Mouse (Mus musculus) frontal cortex, postnatal 25 days (tissue): ENCODE data around the gene Mrpl20.
"Not testable (repeated sequence)": the region's sequence is repeated elsewhere in the genome, so short reads cannot be mapped to it uniquely, and the experiment has no call there.

Source experiments
- DNase-seq, 2 experiments: peaks; one replicate each; pipeline ENCODE4 v3.0.0; 2022; ENCODE audit warnings: low spot score in 2 of 2

Gene Mrpl20

DNA sequence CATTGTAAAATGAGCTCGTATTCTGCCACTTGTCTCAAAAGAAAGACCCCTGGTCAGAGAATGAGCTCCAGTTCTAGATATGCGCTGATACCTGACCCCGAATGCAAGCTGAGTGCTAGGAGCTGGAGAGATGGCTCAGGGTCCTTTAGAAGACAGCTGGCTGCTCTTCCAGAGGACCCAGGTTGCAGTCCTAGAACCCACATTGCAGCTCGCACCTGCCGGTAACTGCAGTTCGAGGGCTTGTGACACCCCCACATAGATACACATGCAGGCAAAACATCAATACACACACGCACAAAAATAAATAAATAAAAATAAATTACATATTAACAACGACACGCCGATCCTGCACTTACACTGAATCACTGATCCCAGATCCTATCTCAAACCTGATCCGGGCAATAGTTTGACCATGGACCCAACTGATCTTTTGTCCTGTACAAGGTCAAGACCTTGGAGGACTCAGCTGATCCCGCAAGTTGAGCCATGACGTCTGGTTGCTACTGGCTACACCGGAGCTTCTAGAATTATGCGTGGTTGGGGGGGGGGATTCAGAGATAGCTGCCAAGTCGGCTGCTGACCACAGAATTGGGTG lies 19.1 kb upstream of the Mrpl20 start:
- no peak for DNase-seq

DNA sequence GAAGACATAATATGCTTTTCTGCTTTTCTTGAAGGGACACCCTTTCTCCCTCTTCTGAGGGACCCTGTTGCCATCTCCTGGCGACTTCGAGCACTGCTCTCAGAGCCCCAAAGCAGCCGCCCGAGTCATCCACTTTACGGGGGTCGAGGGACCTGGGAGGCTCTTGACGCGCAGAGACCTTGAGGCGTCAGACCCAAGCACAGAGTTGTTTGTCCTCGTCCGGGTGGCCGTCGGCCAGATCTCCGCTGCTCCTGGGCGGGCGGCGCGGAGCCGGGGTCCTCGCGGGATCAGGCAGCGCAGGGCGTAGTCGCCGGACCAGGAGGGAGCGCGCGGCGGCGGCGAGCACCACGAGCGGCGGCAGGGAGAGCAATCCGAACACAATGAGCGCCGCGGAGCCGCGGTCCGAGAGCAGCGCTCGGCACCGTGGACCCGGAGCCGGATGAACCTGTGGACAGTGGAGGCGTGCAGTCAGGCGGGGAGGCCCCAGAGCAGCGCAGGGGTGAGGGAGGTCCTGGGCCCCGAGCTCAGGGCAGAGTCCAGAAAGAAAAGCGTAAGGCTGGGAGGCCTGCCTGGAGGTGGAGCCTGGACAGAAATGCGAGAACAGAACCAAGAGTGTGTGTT lies 18.5 kb upstream of the Mrpl20 start:
- peak; percentile 70 to 71 for DNase-seq

DNA sequence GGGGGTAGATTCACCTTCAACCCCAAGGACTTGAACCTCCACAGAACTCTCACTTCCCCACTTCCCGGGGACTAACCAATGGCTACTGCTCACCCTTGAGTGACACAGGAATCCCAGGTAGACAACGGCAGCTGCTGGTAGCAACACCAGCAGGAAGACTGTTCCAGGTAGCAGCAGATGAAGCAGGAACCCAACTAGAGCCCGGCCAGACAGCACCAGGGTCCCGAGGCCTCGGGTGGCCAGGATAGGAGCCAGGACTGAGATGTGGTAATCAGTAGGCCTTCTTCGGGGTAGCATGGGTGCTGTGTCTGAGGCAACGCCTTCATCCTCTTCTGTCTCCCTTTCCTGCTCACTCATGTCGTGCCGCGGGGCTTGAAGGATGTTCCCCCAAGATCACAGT lies 17.4 kb upstream of the Mrpl20 start:
- DNase-seq: no peak

DNA sequence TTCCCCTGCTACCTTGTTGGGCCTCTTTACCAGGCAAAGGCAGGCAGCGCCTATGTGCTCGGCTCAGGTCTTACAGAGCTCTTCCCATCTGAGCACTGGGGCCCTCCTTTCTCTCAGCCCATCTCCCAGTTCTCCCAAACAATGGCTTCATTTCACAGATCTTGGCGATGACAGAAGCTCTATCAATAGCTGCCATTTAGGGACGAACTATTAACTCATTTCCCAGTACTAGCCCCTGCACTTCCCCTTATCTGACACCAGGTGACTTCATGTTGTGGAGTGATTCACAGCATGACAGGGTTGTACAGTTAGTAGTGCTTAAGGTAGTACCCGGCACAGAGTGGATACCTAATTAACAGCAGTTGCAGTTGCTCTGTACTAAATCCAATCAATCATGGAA lies 16.9 kb upstream of the Mrpl20 start, which contains the start of gene Tmem88b:
TSS of gene Tmem88b (minus strand) at position 56 of the 400 bp plus-strand sequence.
- DNase-seq: no peak

DNA sequence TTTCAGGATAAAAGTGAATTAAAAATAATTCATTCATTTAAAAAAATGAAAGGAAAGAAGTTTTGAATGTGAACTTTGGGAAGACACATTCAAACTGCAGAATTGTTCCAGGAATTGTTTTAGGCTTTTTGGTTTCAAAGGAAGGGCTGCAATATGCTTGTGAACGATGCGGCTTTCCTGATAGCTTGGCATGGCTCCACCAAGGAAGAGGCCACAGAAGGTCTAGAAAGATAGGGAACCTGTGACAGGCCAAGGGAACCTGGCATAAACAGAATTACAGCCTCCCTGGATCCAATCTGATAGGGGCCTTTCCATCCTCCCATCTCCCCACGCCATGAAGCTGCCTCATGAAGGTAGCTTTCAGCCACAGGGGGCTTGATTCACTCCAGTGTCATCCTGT lies 14.4 kb upstream of the Mrpl20 start:
- no peak for DNase-seq

DNA sequence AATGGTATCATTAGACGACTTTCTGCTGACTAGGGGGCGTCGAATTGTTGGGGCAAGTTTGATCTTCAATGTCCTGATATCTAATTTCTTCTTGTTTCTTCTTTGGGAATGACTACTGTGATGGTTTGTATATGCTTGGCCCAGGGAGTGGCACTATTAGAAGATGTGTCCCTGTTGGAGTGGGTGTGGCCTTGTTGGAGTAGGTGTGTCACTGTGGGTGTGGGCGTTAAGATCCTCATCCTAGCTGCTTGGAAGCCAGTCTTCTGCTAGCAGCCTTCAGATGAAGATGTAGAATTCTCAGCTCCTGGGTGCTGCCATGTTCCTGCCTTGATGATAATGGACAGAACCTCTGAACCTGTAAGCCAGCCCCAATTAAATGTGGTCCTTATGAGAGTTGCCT lies 13.8 kb upstream of the Mrpl20 start:
- not testable (repeated sequence) for DNase-seq

DNA sequence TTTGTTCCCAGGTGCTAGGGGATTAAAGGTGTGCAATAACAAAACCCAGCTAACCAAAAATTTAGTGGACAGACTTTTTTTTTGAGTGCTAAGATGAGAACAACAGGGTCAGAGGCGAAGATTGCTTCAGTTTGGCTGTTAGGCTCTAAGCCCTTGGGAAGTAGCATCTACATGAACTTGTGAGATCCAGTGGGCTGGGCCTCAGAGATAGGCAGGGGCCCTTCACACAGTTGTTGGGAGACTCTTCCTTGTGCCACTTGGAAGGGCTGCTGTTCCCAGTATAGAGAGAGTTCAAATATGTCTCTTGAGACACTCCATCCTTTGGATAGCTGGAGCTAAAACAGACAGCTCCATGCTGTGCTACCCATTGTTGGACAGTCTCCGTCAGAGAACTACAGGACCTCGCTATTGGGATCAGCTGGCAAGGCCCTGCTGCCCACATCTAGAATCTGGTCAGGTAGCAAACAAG lies 12.6 kb upstream of the Mrpl20 start, which contains the start of gene Ankrd65:
TSS of gene Ankrd65 (plus strand) at position 419 of the 469 bp plus-strand sequence.
- no peak for DNase-seq

DNA sequence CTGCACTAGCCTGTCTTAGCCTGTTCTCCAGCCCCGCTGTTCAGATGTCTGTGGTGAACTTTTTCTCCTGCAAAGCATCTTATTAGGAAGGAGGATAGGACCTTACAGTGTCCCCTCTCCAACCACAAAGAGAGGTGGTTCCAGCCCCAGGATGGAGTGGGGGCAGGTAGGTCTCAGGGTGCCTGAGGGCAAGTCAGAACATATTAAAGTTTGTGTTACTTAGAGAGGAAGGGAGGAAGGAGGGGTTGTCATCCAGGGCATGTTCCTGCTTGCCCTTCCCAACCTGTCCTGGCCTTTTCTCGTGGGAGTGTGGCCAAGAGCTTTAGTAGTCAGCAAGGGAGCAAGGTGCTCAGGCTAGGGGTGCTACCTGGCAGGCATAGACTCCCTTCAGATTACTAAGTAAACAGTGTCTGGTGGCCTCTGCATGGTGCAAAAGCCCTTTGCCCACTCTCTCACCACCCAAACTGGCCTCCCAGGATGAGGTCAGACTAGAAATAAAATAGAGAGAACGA lies 12.0 kb upstream of the Mrpl20 start:
- no peak for DNase-seq

DNA sequence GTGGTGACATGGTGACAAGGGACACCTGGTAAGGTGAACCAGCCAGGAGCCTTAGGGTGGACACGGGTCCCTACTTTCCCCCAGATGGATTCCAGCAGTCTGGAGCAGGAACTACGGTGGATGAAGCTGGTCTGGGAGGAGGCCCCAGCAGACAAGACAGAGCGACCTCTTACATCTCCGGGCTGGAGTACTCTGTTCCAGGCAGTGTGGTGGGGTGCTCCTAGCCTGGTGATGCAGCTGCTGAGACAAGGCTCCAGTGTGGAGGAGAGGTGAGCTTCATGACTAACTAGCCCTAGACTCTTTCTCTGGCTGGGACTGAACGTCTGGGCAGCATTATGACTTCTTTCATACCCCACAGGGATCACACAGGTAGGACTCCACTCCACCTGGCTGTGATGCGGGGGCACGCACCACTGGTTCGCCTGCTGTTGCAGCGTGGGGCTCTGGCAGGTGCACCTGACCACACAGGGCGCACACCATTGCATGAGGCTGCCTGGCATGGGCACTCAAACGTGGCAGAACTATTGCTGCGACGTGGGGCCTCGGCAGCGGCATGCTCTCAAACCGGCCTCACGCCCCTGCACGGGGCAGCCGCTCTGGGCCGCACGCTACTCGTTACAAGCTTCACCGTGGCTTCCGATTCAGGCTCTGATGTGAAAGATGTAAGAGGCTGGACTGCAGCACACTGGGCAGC lies 11.3 kb upstream of the Mrpl20 start:
- DNase-seq: no peak

DNA sequence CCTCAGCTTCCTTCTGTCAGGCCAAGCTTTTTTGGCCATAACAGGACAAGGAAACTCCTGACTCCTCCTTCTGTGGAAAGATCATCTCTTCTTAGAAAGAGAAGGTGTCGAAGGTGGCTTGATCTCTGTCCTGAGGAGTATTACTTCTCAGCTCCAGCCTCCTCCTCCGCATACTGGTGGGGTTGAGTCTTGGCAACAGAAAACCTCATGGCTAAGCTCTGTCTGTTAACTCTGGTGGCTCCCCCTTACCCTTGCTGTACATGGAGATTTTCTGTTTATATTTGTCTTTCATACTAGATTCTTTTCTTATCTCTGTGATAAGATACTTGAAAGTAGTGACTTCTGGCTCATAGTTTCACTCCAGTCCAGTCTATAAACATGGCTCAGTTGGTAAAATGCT lies 8.9 kb upstream of the Mrpl20 start:
- DNase-seq: no peak

DNA sequence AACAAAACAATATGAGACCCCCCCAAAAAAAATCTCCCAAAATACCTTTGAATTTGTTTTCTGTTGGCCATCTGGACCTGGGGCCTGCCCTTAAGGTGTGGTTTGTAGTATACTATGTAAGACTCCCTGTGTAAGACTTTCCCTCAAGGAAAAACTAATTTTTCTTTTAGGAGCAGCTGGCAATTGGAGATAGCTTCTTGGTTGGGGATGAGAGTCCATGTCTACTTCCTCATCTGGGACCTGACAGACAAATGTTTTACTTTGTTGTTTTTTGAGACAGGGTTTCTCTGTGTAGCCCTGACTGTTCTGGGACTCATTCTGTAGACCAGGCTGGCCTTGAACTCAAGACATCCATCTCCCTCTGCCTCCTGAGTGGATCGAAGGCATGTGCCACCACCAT lies 603 bp upstream of the Mrpl20 start:
- DNase-seq: no peak

DNA sequence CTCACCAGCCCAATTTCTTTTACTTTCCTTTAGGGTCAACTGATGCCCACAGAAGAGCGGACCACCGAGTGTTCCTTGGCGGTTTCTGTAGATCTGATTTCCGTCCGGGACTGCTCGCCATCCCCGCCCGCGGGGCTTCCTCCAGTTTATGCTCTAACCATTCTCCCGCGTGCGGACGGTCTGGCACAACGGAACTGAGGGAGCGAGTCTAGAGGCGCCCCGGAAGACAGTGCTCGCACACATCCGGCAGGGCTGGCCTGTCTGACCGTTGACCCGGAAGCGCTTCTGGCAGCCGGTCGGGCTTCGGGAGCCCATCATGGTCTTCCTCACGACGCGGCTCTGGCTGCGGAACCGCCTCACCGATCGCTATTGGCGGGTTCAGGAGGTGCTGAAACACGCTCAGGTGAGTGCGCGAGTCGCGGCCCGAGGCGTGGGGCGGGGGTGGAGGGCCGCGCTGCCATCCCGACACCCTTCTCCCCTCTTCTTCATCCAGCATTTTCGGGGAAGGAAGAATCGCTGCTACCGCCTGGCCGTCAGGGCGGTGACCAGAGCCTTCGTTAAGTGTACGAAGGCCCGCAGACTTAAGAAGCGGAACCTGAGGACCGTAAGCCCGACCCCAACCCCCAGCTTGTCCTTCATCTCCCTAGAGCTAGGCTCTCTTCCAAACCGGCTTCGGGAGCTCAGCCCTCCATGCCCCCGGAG lies 813 bp downstream of the Mrpl20 start:
- DNase-seq: peak; percentile 94 to 96

DNA sequence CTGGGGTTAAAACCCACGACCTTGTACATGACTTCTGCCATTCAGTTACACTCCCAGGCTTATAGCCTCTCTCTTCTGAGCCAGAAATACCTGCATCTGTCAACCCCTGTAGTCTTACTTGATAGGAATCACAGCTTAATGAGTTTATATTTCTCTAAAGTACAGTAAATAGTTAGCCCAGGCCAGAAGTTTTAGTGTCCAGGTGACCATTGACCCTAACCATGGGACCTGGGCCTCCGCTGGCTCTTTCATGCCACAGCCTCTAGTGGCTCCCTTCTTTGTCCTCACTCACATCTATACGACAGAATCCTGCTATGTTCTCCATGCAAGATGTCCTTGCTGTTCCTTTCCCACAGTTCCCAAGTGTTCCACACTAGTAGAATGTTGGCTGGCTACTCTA lies 5.2 kb downstream of the Mrpl20 start:
- no peak for DNase-seq

DNA sequence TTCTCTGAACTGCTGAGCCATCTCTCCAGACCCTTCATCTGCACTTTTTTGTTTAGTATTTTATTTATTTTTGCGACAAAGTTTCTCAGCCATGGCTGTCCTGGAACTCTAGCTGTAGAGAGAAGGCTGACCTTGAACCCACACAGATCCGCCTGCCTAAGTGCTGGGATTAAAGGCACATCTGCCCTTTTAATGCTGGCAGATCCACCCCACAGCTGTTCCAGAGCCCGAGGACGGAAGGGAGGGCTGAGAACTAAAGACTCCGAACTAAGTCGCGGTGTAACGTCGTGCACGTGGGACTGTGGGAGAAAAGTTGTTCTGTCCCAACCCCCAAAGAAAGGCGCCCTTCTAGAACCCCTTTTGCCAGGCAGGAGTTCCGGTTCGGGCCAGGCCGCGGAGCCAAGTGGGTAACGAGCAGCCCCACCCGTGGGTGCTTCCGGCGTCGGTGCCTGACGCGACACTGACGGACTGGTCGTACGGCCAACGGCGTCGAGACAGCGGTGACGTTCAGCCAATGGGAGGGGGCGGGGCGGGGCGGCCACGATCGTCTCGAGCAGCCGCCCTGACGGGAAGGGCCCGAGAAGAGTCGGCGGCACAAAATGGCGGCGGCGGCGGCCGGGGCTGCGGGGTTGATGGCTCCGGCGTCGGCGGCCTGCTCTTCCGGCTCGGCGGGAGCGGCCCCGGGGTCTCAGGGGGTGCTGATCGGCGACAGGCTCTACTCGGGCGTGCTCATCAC lies 9.4 kb downstream of the Mrpl20 start, which contains the start of gene Ccnl2:
TSS of gene Ccnl2 (plus strand) at position 561 of the 736 bp plus-strand sequence.
- peak; percentile 71 to 84 for DNase-seq

DNA sequence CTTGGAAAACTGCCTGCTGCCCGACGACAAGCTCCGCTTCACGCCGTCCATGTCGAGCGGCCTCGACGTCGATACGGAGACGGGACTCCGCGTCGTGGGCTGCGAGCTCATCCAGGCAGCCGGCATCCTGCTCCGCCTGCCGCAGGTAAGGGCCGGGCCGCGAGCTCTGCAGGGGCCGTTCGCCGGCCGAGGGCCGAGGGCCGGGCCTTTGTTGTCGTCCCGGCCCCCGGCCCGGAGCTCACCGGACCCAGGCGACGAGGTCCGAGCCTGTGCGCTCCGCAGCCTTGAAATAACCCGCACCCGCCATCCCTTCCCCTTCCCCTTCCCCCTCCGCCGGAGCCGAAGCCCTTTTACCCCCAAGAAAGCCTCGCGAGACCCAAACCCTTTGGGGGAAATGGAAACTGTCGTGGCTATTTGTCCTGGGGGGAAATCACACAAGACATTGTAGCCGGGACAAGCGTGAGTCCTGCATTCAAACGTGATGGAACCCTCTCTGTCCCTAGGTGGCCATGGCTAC lies 10.0 kb downstream of the Mrpl20 start:
- no peak for DNase-seq

DNA sequence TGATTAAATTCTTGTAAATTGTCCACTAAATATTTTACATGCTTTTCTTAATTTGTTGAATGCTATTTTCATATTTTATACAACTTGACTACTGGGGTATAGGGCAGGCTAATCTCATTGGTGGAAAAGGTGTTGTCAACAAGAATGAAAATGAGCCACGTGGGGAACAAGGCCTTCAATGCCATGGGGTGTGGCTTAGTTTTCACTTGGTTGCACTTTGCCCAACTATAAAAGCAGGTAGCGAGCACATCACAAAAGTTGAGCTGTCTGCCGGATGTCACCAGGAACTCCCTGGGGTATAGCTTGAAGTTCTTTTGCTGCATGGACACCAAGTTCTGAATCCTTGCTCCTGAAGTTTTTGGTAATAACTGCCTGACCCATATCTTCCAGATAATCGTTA lies 14.9 kb downstream of the Mrpl20 start:
- no peak for DNase-seq

DNA sequence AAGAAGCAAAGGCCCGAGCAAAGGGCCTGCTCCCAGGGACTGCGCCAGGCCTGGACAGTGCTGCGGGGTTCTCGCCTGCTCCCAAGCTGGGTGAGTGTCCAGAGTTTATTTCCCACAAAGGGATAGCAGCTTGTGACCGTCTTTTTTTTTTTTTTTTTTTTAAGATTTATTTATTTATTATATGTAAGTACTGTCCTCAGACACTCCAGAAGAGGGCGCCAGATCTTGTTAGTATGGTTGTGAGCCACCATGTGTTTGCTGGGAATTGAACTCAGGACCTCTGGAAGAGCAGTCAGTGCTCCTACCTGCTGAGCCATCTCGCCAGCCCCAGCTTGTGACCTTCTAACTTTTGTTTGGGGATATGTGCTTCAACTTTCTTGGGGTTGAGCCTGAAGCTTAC lies 18.3 kb downstream of the Mrpl20 start:
- DNase-seq: no peak

DNA sequence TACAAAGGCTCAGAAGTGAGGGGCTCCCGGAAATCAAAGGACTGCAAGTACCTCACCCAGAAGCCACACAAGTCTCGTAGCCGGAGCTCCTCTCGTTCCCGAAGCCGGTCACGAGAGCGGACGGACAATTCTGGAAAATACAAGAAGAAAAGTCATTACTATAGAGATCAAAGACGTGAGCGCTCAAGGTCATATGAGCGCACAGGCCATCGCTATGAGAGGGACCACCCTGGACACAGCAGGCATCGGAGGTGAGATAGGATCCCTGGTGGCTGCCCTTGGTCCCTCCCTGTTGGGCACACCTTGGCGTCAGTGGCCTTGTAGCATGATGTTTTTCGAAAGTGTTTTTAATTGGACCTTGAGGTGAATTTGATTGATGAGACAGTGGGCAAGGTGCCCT lies 20.8 kb downstream of the Mrpl20 start:
- no peak for DNase-seq

DNA sequence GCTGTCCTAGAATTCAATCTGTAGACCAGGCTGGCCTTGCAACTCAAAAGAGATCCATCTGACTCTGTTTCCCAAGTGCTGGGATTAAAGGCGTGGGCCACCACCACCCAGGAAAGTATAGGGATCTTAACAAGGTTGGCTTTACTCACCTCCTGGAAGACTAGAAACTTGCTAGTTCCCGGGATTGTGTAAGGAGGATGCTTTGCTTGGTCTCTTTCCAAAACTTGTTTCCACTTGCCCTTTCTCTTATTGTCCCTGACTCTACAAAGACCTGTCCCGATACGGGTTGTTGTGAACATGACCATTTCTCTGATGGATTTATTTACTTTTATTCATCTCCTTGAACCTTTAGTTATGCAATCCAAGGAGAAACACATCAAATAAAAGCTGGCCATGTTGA lies 27.2 kb downstream of the Mrpl20 start:
- DNase-seq: no peak

DNA sequence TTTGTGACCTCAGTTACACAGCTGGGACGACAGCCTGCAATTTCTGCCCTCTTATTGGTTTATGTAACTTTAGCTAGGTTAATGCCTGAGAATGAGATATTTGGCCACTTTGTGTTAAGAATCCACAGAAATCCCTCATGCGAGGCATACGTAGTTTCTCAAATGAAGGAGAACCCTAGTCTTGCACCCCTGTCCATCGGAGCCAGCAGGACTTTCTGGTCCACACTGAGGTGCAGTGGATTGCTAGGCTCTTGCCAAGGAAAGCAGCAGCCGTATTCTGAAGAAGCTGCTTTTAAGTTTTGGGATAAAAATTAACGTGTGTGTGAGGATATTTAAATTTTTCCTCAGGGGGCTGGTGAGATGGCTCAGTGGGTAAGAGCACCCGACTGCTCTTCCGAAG lies 27.9 kb downstream of the Mrpl20 start:
- no peak for DNase-seq

DNA sequence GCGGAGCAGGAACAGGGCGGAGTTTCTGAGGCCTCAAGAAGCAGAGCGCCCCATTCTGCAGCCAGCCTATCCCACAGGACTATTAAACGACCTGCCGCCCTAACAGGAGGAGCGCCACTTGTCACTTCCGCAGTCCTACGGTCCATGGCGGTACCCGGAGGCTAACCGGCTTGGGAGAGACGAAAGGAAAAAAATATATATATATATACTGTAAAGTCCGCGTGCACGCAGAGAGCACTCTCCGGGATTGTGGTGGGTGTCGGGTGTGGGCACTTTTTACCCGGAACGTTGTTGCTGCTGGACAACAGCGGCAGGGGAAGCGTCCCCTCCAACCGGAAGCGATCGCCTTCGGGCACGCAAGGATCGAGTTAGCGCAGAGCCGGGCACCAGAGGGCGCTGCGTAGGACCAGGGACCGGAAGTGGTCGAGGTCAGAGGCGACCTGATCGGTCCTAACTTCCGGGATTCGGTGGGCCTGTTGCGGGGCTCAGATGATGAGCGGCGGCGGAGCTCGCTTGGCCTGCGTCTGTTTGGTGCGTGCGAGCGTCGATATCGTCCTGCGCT lies 28.6 kb downstream of the Mrpl20 start, which contains the start of gene Aurkaip1:
TSS of gene Aurkaip1 (plus strand) at position 68 of the 562 bp plus-strand sequence.
- DNase-seq: peak; percentile 95
